Mouse (Mus musculus): Measurements from ENCODE around the gene Pgrmc2. TPM values are rescaled to one million over a fixed set of nuclear protein-coding genes. Genes with fewer than 3 reads are reported as not detected.

The Pgrmc2 gene
- total and polyA plus RNA-seq, 2 experiments from 2014 or later = 27.9 to 28.4 TPM

DNA sequence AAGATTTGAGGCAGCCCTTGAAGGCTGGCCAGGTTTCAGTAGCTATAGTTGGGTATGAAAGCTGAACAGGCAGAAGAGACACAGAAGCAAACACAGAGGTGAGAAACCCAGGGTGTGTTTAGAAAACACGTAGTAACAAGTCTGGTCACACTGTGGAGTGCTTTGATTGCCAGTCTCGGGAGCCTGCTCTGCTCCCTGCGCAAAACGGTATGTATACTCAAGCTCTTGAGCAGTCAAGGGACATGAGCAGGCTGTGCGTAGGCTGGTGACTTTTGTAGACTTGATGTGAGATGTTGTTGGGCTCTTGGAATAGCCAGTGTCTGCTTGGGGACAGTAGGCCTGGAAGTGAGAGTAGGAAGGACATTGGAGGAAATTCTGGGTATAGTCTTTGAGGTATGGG lies 30.3 kb upstream of the Pgrmc2 start:
- Histone ChIP-seq H3K27ac (ENCODE audit: low read depth, low read length) (no peak overlapping the region), H3K4me2 (ENCODE audit: low read depth, low read length, poor library complexity, severe bottlenecking) (no peak overlapping the region), H3K9ac (replicated peaks; ENCODE audit: low read length, poor library complexity, severe bottlenecking) (no peak overlapping the region), H3K4me3 (ENCODE audit: low read depth, low read length) (no peak overlapping the region), H3K9me3 (ENCODE audit: low read length) (no peaks in the 10 kb centered on the region), H3K36me3 (ENCODE audit: insufficient read depth, low read length) (no peaks in the 10 kb centered on the region), H3K27me3 (ENCODE audit: insufficient read depth, low read length) (no peaks in the 10 kb centered on the region), H3K4me1 (ENCODE audit: insufficient read depth, low read length) (no peaks in the 10 kb centered on the region)
- WGBS = 89% methylated on average over 5 of the region's 5 CpGs
- no peak for ATAC-seq (ENCODE audit: low FRiP score)
- no peak for TF ChIP-seq CTCF (IDR thresholded peaks at IDR 0.05)
- no peak for DNase-seq (ENCODE audit: low spot score)

DNA sequence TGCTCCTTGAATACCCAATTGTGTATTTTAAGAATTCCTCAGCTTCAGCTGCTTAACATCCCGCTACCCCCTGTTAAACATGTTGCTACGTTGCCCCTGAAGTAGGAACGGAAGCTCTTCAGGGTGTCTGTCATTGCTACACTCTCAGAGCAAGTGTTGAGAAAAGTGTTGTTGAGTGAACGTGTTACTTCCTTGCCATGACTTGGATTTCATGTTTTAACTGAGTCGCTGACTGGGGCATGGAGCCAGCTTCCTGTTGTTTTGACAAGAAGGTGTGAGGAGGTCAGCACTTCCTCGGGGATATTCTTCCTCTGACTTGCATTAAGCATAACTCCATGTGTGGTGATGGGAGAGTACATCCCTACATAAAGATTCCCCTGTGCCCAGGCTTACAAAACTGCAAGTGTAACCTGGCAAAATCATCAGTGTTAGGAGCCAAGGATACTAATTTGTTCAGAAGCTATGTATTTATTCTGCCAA lies 25.5 kb upstream of the Pgrmc2 start:
- H3K4me3 ChIP-seq (ENCODE audit: low read depth, low read length) = no peak overlapping the region
- TF ChIP-seq CTCF (IDR thresholded peaks at IDR 0.05) = no peak
- H3K4me2 ChIP-seq (ENCODE audit: low read depth, low read length, poor library complexity, severe bottlenecking) = no peak overlapping the region
- no peaks in the 10 kb centered on the region for H3K36me3 ChIP-seq (ENCODE audit: insufficient read depth, low read length)
- DNase-seq (ENCODE audit: low spot score) (no peak), ATAC-seq (ENCODE audit: low FRiP score) (no peak)
- no peaks in the 10 kb centered on the region for H3K9me3 ChIP-seq (ENCODE audit: low read length)
- no peak overlapping the region for H3K9ac ChIP-seq (replicated peaks; ENCODE audit: low read length, poor library complexity, severe bottlenecking)
- no peaks in the 10 kb centered on the region for H3K27me3 ChIP-seq (ENCODE audit: insufficient read depth, low read length)
- no peak overlapping the region for H3K27ac ChIP-seq (ENCODE audit: low read depth, low read length)
- H3K4me1 ChIP-seq (ENCODE audit: insufficient read depth, low read length) = no peaks in the 10 kb centered on the region
- WGBS = 64% methylated on average over 6 of the region's 6 CpGs

DNA sequence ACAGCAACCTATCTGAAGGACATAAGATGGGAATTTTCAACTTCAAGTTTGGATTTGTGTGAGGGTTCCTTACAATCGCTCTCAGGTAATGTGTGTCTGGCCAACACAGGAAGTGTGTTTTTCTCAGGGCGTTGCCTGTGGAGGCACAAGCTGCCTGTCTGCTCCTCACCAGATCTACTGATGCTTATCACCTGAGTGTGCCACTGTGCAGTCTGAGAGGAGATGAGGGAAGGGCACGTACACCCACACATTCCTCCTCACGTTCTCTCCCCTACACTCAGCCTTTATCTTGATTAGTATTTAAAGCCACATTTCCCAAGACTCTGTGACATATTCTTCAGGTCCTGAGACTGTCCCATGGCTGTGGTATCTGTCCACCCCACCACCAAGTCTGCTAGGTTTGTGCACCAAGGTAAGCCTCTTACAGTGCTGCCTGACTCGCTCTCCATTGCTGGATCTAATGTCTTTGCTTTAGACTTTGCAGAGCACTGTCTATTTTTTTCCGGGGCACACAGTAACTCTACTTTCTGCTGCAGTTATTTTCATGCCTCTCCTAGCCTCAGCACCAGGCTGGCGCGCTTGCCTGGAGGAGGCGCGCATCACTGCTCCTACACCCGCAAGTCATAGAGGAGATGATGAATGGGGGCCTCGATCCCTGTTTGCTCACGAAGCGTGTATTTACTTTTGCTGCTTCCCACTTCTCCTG lies 24.9 kb upstream of the Pgrmc2 start:
- H3K9me3 ChIP-seq (ENCODE audit: low read length) = no peaks in the 10 kb centered on the region
- WGBS = 77% methylated on average over 14 of the region's 14 CpGs

DNA sequence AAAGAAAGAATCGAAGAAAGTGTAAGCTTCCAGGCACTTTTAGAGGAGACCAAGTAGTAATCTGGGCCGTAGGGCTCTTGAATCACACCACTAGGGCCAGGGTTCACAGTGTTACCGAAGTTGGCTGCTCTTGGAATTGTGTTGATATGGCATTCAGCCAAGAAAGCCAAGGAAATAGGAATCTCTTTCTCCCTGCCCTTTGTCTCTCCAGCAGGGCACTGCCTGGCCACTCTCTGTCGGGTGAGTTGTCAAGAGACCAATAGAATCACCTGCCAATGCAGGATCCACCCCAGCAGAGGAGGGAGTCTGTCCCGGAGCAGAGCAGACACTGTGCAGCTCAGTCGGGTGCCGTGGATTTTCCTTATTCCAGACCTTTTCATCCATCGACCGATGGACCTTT lies 19.1 kb upstream of the Pgrmc2 start:
- WGBS = 87% methylated on average over 9 of the region's 9 CpGs
- Histone ChIP-seq H3K36me3 (ENCODE audit: insufficient read depth, low read length) (no peaks in the 10 kb centered on the region), H3K27ac (ENCODE audit: low read depth, low read length) (no peak overlapping the region), H3K9ac (replicated peaks; ENCODE audit: low read length, poor library complexity, severe bottlenecking) (no peak overlapping the region), H3K4me2 (ENCODE audit: low read depth, low read length, poor library complexity, severe bottlenecking) (no peak overlapping the region), H3K27me3 (ENCODE audit: insufficient read depth, low read length) (no peaks in the 10 kb centered on the region), H3K4me3 (ENCODE audit: low read depth, low read length) (no peak overlapping the region), H3K4me1 (ENCODE audit: insufficient read depth, low read length) (no peaks in the 10 kb centered on the region), H3K9me3 (ENCODE audit: low read length) (no peaks in the 10 kb centered on the region)
- no peak for ATAC-seq (ENCODE audit: low FRiP score)
- DNase-seq (ENCODE audit: low spot score) = no peak
- no peak for TF ChIP-seq CTCF (IDR thresholded peaks at IDR 0.05)

More for the DNA sequence above, 24.9 kb upstream of the Pgrmc2 start:
- no peak overlapping the region for H3K9ac ChIP-seq (replicated peaks; ENCODE audit: low read length, poor library complexity, severe bottlenecking)
- H3K36me3 ChIP-seq (ENCODE audit: insufficient read depth, low read length) = no peaks in the 10 kb centered on the region
- H3K4me2 ChIP-seq (ENCODE audit: low read depth, low read length, poor library complexity, severe bottlenecking) = no peak overlapping the region
- no peak overlapping the region for H3K27ac ChIP-seq (ENCODE audit: low read depth, low read length)
- no peak overlapping the region for H3K4me3 ChIP-seq (ENCODE audit: low read depth, low read length)
- no peaks in the 10 kb centered on the region for H3K27me3 ChIP-seq (ENCODE audit: insufficient read depth, low read length)
- no peak for DNase-seq (ENCODE audit: low spot score)
- no peak for TF ChIP-seq CTCF (IDR thresholded peaks at IDR 0.05)
- ATAC-seq (ENCODE audit: low FRiP score) = no peak
- no peaks in the 10 kb centered on the region for H3K4me1 ChIP-seq (ENCODE audit: insufficient read depth, low read length)

DNA sequence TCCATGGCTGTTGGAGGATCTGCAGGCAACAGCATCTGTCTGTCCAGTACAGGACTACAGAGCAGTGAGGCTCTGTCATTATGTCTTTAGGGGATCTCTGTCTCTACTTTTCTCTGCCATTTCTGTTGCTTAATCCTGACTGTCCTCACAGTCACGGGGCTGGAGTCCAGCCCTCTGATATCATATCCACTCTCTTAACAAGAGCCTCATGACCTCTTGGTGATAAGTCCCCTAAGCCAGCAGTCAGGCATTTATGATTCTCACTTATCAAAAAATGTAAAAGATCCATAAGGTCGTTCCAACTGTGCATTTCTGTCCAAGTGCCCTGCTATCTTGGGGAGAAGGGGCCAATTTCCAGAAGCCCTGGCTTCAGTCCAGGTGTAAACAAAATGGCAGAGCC lies 17.3 kb upstream of the Pgrmc2 start:
- H3K9me3 ChIP-seq (ENCODE audit: low read length) = no peaks in the 10 kb centered on the region
- ATAC-seq (ENCODE audit: low FRiP score) = no peak
- no peaks in the 10 kb centered on the region for H3K27me3 ChIP-seq (ENCODE audit: insufficient read depth, low read length)
- no peak overlapping the region for H3K27ac ChIP-seq (ENCODE audit: low read depth, low read length)
- WGBS = 82% methylated on average over 2 of the region's 2 CpGs
- no peak overlapping the region for H3K4me3 ChIP-seq (ENCODE audit: low read depth, low read length)
- TF ChIP-seq CTCF (IDR thresholded peaks at IDR 0.05) = no peak
- no peak overlapping the region for H3K4me2 ChIP-seq (ENCODE audit: low read depth, low read length, poor library complexity, severe bottlenecking)
- DNase-seq (ENCODE audit: low spot score) = no peak
- H3K9ac ChIP-seq (replicated peaks; ENCODE audit: low read length, poor library complexity, severe bottlenecking) = no peak overlapping the region
- H3K4me1 ChIP-seq (ENCODE audit: insufficient read depth, low read length) = no peaks in the 10 kb centered on the region
- H3K36me3 ChIP-seq (ENCODE audit: insufficient read depth, low read length) = no peaks in the 10 kb centered on the region

DNA sequence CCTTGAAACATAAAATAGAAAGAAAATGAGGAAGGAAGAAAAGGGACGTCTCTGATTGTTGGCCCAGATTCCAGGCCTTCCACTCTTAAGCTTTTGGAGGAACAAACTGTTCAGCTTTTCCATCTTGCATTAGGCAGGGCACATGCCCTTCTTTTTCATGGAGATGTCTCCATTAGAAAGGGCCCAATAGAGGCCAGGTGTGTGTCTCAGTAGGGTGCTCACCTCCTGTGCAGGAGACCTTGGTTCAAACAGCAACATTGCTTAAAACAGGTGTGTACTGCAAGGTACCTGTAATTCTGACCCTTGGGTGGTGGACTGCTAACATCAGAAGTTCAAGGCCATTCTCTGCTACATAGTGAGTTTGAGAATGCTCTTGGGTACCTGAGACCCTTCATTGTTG lies 16.8 kb upstream of the Pgrmc2 start:
- no peak overlapping the region for H3K27ac ChIP-seq (ENCODE audit: low read depth, low read length)
- H3K36me3 ChIP-seq (ENCODE audit: insufficient read depth, low read length) = no peaks in the 10 kb centered on the region
- no peak for ATAC-seq (ENCODE audit: low FRiP score)
- no peaks in the 10 kb centered on the region for H3K4me1 ChIP-seq (ENCODE audit: insufficient read depth, low read length)
- H3K9me3 ChIP-seq (ENCODE audit: low read length) = no peaks in the 10 kb centered on the region
- no peak overlapping the region for H3K4me3 ChIP-seq (ENCODE audit: low read depth, low read length)
- no peak for TF ChIP-seq CTCF (IDR thresholded peaks at IDR 0.05)
- H3K27me3 ChIP-seq (ENCODE audit: insufficient read depth, low read length) = no peaks in the 10 kb centered on the region
- H3K9ac ChIP-seq (replicated peaks; ENCODE audit: low read length, poor library complexity, severe bottlenecking) = no peak overlapping the region
- WGBS = 48% methylated on average over 1 of the region's 1 CpGs
- H3K4me2 ChIP-seq (ENCODE audit: low read depth, low read length, poor library complexity, severe bottlenecking) = no peak overlapping the region
- no peak for DNase-seq (ENCODE audit: low spot score)

Measured in midbrain, postnatal 0 days (tissue).